Mouse (Mus musculus) adrenal gland, postnatal 4 days (tissue): Measurements from ENCODE around the gene Efcab5. TPM values are rescaled to one million over a fixed set of nuclear protein-coding genes. Genes with fewer than 3 reads are reported as not detected.
"Not testable (repeated sequence)": the region's sequence is repeated elsewhere in the genome, so short reads cannot be mapped to it uniquely, and the experiment has no call there.

ENCODE experiments used
- DNase-seq, 2 experiments: peaks; one replicate each; pipeline ENCODE4 v3.0.0; 2021 to 2022; ENCODE audit warnings: low spot score in 2 of 2, mixed read lengths in 2 of 2
- total RNA-seq, 2 experiments: library from RNA; stranded (reverse); gene quantifications; 2 replicates each; pipeline ENCODE4 v1.2.3; 2021

Gene Efcab5
- total RNA-seq, 2 experiments from 2014 or later: 0.20 to 0.48 TPM

DNA sequence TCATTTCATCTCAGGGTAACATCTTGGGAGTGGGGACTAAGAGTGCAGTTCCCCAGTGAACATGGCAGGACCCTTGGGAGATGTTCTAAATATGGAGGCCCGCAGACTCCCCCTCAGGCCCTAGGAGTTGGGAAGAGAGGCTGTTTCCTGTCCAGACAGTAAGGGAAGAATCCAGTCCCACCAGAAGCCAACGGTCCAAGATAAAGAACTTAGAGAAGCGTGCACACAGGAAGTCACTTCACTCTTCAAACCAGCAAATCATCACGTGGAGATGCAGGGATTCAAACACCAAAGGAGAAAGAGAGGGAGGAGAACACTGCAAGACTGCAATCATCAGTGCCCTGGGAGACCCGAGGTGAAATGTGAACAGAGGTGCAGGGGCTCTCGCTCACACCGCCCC is 91.8 kb downstream of the Efcab5 start:
- DNase-seq: no peak

GRCm38 (mm10) chr11:77096581-77096980 is 92.2 kb downstream of the Efcab5 start:
- DNase-seq: no peak

DNA sequence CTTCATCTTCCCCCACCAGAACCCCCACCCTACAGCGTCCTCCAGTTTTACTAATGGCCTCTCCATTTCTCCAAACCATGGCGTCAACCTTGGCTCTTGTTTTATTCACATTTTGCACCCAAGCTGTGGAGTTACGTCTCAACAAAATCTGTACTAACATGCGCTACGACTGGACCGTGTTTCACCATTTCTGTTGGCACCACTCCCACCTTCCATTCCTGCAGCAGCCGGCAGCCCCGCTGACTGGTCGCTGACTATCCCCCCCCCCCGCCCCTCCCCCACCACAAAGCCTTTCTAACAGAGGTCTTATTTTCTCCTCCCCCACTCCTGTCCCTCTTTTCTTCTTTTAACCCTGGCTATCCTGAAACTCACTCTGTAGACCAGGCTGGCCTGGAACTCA is 93.6 kb downstream of the Efcab5 start:
- no peak for DNase-seq

GRCm38 (mm10) chr11:77094136-77094535 is 94.6 kb downstream of the Efcab5 start:
- no peak for DNase-seq

DNA sequence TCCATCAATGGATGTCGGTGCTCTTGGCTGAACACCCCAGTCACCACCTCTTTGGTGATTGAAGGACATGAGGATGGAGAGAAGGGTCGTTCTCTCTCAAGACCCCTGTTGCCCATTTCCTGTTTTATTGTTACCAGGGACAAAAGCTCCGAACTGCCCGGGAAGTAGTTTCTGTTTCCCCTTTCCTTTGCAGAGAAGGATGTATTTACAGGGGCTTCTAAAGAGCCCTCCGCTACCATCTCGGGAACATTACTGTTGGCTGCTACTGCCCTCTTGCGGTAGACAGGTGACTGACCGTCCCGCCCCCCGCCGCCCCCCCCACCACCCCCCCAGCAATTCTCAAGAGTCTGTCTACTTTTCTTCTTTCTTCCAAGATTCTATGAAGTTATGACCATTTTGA is 95.6 kb downstream of the Efcab5 start:
- DNase-seq: no peak

GRCm38 (mm10) chr11:77089162-77089561 is 99.6 kb downstream of the Efcab5 start:
- no peak for DNase-seq

- no peak for DNase-seq
These were observed 101.8 kb downstream of the Efcab5 start for GRCm38 (mm10) chr11:77087004-77087403.

DNA sequence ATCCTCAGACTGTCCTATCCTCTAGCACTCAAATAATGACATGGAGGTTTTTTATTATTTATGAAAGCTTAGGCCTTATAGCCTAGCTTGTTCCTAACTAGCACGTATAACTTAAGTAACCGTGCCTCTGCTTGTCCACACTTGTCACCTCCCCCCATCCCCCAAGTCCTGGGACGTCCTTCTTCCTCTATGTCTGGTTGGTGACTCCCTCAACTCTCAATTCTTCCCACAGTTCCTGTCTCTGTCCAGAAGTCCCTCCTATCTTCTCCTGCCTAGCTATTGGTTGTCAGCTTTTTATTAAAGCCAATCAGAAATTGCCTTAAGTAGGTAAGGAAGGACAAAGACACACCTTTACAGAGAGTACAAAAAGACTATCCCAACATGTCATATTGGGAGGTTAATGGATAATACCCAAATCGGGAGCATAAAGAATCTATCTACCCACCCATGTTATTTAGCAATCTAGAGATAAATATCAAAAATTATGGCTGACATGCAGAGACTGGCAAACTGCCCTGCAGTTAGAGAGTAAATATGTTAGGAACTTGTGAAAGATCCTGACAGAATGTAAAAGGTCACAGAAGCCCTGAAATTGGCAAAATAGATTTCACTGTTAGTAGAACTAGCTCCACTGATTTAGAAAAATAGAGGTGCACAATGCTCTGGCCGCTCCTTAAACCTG is 104.6 kb downstream of the Efcab5 start:
- no peak for DNase-seq

DNA sequence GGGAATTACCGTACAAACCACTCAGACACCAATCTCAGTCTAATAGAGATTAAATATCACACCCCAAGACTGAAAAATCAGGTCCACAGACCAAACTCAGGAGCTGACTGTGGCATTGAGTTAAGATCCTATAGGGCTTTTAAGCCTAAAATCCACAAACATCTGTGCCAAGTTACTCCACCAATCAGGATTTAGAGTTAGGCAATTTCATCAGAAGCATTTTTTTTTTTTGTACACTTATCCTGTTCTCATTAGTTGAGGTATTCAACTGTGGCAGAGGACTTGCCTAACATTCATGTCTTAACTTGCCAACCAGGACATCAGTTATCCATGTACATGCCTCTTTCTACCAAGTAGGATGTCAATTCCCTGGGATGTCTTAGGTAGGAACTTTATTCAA is 109.4 kb downstream of the Efcab5 start:
- no peak for DNase-seq

- peak; percentile 65 to 79 for DNase-seq
These were observed 110.3 kb downstream of the Efcab5 start, which contains the start of gene Nsrp1 for GRCm38 (mm10) chr11:77078273-77079134. Nsrp1 (minus strand) TSS chr11:77078435.

GRCm38 (mm10) chr11:77077792-77078191 is 111.0 kb downstream of the Efcab5 start:
- DNase-seq: no peak

DNA sequence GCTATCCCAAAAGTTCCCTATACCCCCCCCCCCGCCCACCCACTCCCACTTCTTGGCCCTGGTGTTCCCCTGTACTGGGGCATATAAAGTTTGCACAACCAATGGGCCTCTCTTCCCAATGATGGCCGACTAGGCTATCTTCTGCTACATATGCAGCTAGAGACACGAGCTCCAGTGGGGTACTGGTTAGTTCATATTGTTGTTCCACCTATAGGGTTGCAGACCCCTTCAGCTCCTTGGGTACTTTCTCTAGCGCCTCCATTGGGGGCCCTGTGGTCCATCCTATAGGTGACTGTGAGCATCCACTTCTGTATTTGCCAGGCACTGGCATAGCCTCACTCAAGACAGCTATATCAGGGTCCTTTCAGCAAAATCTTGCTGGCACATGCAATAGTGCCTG is 111.4 kb downstream of the Efcab5 start:
- DNase-seq: not testable (repeated sequence)

- no peak for DNase-seq
These were observed 118.0 kb downstream of the Efcab5 start for GRCm38 (mm10) chr11:77070721-77071120.

- DNase-seq: no peak
These were observed 119.9 kb downstream of the Efcab5 start for GRCm38 (mm10) chr11:77068825-77069224.

DNA sequence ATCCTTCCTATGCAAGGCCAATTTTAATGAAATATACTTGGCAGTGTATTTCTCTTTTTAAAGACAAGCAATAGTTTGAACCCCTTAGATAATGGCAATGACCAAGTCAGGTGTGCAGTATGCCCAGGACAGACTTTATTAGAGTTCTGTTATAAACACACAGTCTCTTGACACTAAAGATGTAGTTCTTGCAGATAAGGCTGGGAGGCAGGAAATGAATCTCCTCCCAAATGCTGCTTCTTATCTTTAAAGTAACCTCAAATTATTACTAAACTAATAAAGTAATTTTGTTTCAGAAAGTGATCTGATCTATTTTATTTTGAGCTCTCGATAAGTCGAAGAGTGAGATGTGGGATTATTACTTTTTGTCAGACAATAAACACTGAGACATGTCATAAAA is 125.4 kb downstream of the Efcab5 start:
- DNase-seq: no peak

- no peak for DNase-seq
These were observed 126.8 kb downstream of the Efcab5 start for GRCm38 (mm10) chr11:77061951-77062350.

- no peak for DNase-seq
These were observed 146.0 kb downstream of the Efcab5 start for GRCm38 (mm10) chr11:77042816-77043215.

- DNase-seq: no peak
These were observed 146.9 kb downstream of the Efcab5 start for GRCm38 (mm10) chr11:77041891-77042290.
